In the genomic region with DNA sequence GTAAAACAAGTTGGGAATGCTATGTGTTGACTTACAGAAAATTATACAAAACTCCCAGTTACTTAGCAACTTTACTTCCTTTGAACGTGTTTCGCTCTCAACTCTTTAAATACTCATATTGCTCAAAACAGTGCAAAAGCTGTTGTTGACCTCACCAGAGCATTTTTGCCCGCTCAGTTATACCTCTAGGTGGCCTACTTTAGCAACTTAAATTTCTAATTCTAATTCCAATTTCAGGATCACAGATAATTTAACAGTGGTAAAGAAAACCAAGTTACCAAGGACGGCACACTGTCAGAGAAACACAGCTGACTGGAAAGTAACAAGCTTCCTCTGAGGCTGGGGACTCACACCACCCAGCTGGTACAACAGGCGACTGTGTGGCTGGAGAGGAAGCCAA, we compare ENCODE assay signal across 12 mouse cellular contexts. TPM values are rescaled to one million over a fixed set of nuclear protein-coding genes. Genes with fewer than 3 reads are reported as not detected.
DNase-seq lines count a peak whose midpoint lies in the region; ATAC-seq and TF ChIP-seq lines count a peak whose summit lies in the region.
"Had no signal": no experiment of that assay in that cellular context is flagged by ENCODE, and none has a peak within 500 bp of the region (broad histone marks: within the 10 kb centered on the region; RNA-seq: fewer than 3 reads in every experiment).

No protein-coding gene starts in this region.

- DNase-seq in gastrocnemius, adult 2 months = no peak
- DNase-seq in gastrocnemius, adult 18-20 months (ENCODE audit: low spot score) = no peak
- DNase-seq in liver, adult 2 months (ENCODE audit: extremely low read depth, low read depth, low spot score) = peak; percentile 4
- no peak for DNase-seq in liver
- DNase-seq in liver, embryonic 13.5 days = no peak
- DNase-seq in layer of hippocampus, postnatal 14 days (ENCODE audit: low spot score in 2 of 2) = no peak
- DNase-seq in left cerebral cortex, postnatal 14 days (ENCODE audit: low spot score in 2 of 2) = no peak
- DNase-seq: gastrocnemius, postnatal 36 days; thymus, postnatal 4 days had no signal

- H3K36me3 ChIP-seq in liver, adult 2 months (ENCODE audit: control insufficient read depth, insufficient read depth, low read length) = no peaks in the 10 kb centered on the region; the same call in 1 of the 2 replicates
- H3K36me3 ChIP-seq in liver, embryonic 13.5 days = peaks cover 75% of the 10 kb centered on the region

- no peak overlapping the region for H3K4me3 ChIP-seq in gastrocnemius, adult 2 months
- no peak overlapping the region for H3K4me3 ChIP-seq in liver, adult 2 months (ENCODE audit: insufficient read depth, low read depth, low read length)
- H3K4me3 ChIP-seq in liver, embryonic 13.5 days (replicated peaks) = no peak overlapping the region
- H3K4me3 ChIP-seq: embryonic facial prominence, embryonic 10.5 days; forebrain, embryonic 13.5 days had no signal

- TF ChIP-seq POLR2A in liver, adult 2 months (IDR thresholded peaks at IDR 0.05; ENCODE audit: extremely low read depth, insufficient read depth, low read length) = no peak

- H3K9me3 ChIP-seq in liver, embryonic 13.5 days (replicated peaks) = no peaks in the 10 kb centered on the region
- H3K9me3 ChIP-seq: embryonic facial prominence, embryonic 10.5 days; forebrain, embryonic 13.5 days had no signal

- intact Hi-C loops in gastrocnemius, adult 2 months (cut with DNase I) = no loop called here
- intact Hi-C loops in left cerebral cortex, postnatal 14 days (cut with DNase I) = no loop called here

- no peak overlapping the region for H3K4me2 ChIP-seq in liver, embryonic 13.5 days
- H3K4me2 ChIP-seq: forebrain, embryonic 13.5 days had no signal

- H3K79me2 ChIP-seq in liver, adult 2 months (ENCODE audit: control insufficient read depth, insufficient read depth, low read length) = no peaks in the 10 kb centered on the region

- 80% methylated on average over 5 of the region's 5 CpGs for WGBS in liver, adult 2 months
- WGBS in liver, embryonic 13.5 days (ENCODE audit: insufficient replicate concordance) = 81% methylated on average over 5 of the region's 5 CpGs

- no peak overlapping the region for H3K9ac ChIP-seq in liver, adult 2 months (ENCODE audit: low read depth, low read length)
- H3K9ac ChIP-seq in liver, embryonic 13.5 days = no peak overlapping the region
- H3K9ac ChIP-seq: forebrain, embryonic 13.5 days had no signal

- H3K27me3 ChIP-seq in liver, adult 2 months (ENCODE audit: control insufficient read depth, insufficient read depth, low read length) = no peaks in the 10 kb centered on the region
- H3K27me3 ChIP-seq in liver, embryonic 13.5 days = no peaks in the 10 kb centered on the region
- H3K27me3 ChIP-seq: forebrain, embryonic 13.5 days had no signal

- peak; percentile 42 for ATAC-seq in CD4-positive, CD25-positive, alpha-beta regulatory T cell, adult 4 months
- ATAC-seq in liver, embryonic 13.5 days (ENCODE audit: low read depth) = no peak
- ATAC-seq: forebrain, embryonic 13.5 days had no signal

- peak; percentile 49 for TF ChIP-seq CTCF in gastrocnemius, adult 2 months (IDR thresholded peaks at IDR 0.05)
- 0 out of 2 replicates have a peak, but pooled peaks have one; percentile 2 for TF ChIP-seq CTCF in liver, adult 2 months (IDR thresholded peaks at IDR 0.05; ENCODE audit: low read depth, low read length)

- no peaks in the 10 kb centered on the region; the same call in 1 of the 2 replicates for H3K4me1 ChIP-seq in liver, adult 2 months (ENCODE audit: control insufficient read depth, insufficient read depth, low read length)
- H3K4me1 ChIP-seq in liver, embryonic 13.5 days (replicated peaks) = peaks cover 46% of the 10 kb centered on the region
- H3K4me1 ChIP-seq: embryonic facial prominence, embryonic 10.5 days; forebrain, embryonic 13.5 days had no signal

- no peak overlapping the region for H3K27ac ChIP-seq in gastrocnemius, adult 2 months
- H3K27ac ChIP-seq in liver, adult 2 months (replicated peaks; ENCODE audit: insufficient read depth, low read depth, low read length) = no peak overlapping the region
- H3K27ac ChIP-seq in liver, embryonic 13.5 days = peak overlapping the region; percentile 26; the same call in 1 of the 2 replicates
- H3K27ac ChIP-seq: embryonic facial prominence, embryonic 10.5 days; forebrain, embryonic 13.5 days had no signal

RNA-seq across cellular contexts. Expression of gene Ezh2, which starts 33.7 kb away (rescaled TPM):
- total RNA-seq in gastrocnemius, adult 2 months (2021) = 1 to 10 TPM; 6.6 to 7.4 TPM
- 1 to 10 TPM; 5.7 to 6.4 TPM for total RNA-seq in gastrocnemius, adult 18-20 months (2021)
- total RNA-seq in liver, adult 2 months (2014; rRNA removed) = 5.6 and 6.5 TPM in 2 replicates
- polyA plus RNA-seq in liver, adult 2 months (2012; rRNA removed) = 0.96 and 1.9 TPM in 2 replicates
- polyA plus RNA-seq in CD4-positive, CD25-positive, alpha-beta regulatory T cell, adult 4 months (2017; shearing (Covaris generic)) = 10 to 100 TPM; 36.2 to 43.3 TPM
- polyA plus RNA-seq in liver, embryonic 13.5 days (2015; fragmentation: Nextera tagmentation; extraction: Ambion mirVana) = 66.7 and 76.5 TPM in 2 replicates
- total RNA-seq in layer of hippocampus, postnatal 14 days (2021) = 10 to 100 TPM; 20.6 to 31.0 TPM
- 10 to 100 TPM; 14.1 to 14.8 TPM for total RNA-seq in left cerebral cortex, postnatal 14 days (2021)
